Mouse (Mus musculus) hindlimb bud, embryonic 11.5 days (tissue): ENCODE data around the gene Gm20422.

ENCODE experiments used
- DNase-seq: peaks from one replicate; pipeline ENCODE4 v3.0.0-alpha.2; 2012; ENCODE audit warnings: low read depth, low spot score; ENCODE audit errors: extremely low spot score

The Gm20422 gene

DNA sequence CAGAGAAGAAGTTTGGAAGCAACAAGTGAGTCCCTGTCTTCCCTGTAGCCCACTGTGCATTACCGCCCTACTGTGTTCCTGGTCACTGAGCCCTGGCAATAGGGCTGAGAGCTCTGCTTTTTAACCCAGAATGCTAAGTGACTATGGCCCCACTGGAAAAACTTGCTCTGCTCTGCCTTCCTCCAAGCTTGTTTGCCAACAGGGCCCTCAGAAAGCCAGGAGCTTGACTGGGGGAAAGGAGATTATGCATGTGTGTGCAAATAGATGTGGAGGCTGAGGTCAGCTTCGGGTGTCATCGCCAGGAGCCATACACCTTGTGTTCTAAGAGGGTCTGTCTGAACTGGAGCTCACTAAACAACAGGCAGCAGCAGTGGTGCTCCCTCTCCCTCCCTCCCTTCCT, 19.4 kb upstream of the Gm20422 start:
- no peak for DNase-seq

DNA sequence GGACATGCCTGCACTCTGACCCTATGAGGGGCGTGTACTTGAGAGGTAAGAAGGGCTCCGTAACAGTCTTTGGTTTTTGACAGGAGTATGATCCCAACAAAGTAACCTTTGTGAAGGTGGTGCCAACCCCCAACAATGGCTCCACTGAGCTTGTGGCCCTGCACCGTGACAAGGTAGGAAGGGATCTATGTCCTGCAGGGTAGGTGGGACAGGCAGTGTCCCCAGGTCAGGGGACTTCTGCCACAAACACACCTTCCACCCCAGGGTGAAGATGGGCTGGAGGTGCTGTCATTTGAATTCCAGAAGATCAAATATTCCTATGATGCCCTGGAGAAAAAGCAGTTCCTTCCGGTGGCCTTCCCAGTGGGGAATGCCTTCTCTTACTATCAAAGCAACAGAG, 19.0 kb upstream of the Gm20422 start:
- no peak for DNase-seq

DNA sequence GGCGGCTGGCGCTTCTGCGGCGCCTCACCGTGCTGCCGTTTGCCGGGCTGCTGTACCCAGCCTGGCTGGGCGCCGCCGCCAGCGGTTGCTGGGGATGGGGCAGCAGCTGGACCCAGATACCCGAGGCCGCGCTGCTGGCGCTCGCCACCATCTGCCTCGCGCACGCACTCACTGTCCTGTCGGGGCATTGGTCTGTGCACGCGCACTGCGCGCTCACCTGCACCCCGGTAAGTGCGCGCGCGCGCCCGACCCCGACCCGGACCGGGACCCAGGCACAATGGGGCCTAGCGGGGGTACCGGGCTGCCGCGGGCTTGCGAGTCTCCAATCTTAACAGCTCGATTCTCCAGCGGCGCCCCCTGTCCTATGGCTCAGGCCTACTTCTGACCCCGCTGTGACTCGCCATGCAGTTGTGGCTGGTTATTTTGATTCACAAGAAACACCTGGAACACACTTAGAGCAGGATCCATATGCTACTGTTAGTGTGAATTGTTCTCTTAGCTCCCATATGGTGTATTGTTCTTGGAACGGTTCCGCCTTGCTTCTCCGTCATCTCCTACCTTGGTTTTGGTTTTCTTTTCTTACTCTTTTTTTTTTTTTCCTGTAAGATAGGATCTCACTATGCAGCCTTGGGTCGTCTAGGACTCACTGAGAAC, 16.9 kb upstream of the Gm20422 start:
- DNase-seq = no peak

DNA sequence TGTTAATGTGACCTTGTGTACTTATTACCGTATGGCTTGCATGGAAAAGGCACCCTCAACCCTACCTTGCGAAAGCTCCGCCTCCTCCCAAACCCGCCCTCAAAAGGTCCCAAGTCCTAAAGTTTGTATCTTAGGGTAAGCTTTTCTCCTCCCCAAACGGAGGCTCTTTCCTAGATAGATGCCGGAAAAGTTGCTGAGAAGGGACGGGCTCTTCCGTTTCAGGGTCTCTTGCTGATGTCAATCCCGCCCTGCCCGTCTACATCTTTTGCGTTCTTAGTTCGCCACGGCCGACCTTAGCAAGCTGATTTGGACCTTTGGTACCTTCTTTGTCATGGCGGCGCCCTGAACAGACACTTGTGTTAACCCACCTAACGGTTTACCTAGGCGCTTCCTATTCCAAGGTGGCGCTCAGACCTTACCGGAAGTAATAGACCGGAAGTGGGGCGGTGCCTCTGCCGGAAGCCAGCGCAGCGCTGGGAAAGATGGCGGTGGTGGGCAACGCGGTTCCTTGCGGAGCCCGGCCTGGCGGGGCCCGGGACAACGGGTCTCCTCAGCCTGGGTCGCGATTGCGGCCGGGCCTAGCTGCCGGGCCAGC, 16.2 kb upstream of the Gm20422 start, which contains the start of the genes Atp13a1 and Zfp866:
TSS of gene Atp13a1 (plus strand) at position 391 of the 595 bp plus-strand sequence.
TSS of gene Zfp866 (minus strand) at position 406 of the 595 bp plus-strand sequence.
- DNase-seq = peak; percentile 54

DNA sequence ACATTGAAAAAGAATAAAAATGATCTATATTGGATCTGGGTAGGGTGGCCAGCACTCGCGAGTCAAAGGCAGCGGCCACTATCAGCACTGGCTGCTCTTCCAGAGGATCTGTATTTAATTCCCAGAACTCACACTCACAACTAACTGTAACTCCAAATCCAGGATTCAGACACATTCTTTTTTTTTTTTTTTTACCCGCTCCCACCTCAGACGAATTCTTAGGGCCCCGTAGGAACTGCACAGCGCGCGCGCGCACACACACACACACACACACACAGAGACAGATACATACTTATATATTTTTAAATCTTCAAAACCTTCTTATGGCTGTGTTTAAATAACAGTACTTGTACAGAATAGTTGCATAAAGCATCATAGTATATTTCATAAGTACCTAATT, 15.7 kb upstream of the Gm20422 start:
- no peak for DNase-seq

- no peak for DNase-seq
Observed at GRCm38 (mm10) chr8:69789731-69790130, 15.0 kb upstream of the Gm20422 start.

DNA sequence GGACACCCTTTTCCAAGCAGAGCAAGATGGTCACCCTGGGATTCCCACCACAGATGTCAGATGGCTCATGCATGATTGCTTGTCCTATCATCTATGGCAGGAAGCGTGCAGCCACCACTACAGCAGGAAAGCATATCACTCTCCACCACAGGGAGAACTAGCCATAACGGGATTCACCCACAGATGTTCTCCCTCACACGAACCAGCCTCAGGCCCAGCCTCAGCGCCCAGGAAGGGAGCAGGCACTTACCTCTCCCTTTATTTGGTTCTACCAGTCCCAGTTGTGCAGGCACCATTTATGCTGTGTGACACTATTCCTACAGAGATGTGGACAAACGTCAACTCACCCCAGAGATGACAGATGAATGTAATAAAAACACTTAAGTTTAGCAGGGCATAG, 14.4 kb upstream of the Gm20422 start:
- DNase-seq = no peak

- DNase-seq = no peak
Observed at GRCm38 (mm10) chr8:69777111-69777510, 2.4 kb upstream of the Gm20422 start.

DNA sequence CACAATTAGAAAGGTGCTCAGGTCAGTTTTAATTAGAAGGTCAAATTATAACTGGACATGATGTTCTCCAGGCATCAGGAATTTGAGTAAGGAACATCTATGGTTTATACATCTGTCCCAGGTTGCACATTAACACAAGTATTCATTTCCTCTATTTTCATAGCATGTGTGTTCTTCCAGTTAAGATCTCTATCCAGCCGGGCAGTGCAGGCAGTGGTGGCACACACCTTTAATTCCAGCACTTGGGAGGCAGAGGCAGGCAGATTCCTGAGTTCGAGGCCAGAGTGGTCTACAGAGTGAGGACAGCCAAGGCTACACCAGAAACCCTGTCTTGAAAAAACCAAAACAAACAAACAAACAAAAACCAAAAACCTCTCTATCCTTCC, 456 bp upstream of the Gm20422 start:
- no peak for DNase-seq

DNA sequence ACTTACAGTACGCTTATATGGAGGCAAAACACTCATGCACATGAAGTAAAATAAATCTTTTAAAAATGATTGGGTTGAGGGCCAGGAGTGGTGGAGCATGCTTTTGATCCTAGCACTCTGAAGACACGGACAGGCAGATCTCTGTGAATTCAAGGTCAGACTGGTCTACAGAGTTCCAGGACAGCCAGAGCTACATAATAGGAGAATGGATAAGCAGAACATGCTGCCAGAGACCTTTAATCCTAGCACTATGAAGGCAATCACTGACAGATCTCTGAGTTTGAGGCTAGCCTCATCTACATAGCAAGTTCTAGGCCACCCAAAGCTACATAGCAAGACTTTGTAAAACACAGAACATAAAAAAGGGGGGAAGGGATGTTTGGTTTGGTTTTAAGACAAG, 2.6 kb downstream of the Gm20422 start:
- DNase-seq = no peak

DNA sequence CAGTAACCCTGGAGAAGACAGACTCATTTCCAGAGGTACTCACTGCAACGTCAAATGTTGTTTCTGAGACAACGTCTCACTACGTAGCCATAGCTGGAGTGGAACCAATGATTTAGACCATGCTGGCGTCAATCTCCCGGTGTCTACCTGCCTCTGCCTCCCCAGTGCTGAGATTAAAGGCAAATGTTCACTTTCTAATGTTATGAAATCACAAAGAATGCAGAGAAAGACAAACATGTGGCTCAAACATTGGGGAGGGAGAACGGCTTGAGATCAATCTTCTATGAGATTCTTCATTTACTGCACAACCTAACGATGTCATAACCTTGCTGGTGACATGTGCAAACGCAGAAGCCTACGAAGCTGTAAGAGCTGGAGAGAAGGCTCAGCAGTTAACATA, 3.5 kb downstream of the Gm20422 start:
- DNase-seq = no peak

DNA sequence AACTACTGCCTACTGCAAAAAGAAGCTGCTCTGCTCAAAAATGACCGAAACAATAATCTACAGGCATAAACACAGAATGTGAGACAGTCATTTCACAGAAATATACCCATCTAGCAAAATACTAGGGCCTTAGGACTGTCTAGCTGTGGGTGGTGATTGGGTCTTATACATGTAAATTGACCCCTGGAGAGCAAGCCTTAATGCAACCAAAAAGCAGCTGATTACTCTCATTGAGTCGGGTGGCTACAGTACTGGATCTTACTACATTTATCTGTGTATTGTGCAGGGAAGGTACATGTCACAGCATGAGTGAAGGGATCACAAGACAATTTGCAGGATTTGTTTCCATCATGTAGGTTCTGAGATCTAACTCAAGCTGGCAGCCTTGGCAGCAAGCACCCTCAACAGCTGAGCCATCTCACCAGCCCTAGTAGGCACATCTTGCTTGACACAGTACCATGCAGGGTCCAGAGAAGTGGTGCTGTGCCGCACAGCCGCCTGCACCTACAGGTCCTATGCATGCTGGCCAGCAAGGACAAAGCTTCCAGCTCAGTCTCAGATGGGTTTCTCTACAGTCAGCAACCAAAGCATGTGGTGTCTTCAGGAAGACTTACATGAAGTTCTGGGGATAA, 12.8 kb downstream of the Gm20422 start:
- DNase-seq = no peak

DNA sequence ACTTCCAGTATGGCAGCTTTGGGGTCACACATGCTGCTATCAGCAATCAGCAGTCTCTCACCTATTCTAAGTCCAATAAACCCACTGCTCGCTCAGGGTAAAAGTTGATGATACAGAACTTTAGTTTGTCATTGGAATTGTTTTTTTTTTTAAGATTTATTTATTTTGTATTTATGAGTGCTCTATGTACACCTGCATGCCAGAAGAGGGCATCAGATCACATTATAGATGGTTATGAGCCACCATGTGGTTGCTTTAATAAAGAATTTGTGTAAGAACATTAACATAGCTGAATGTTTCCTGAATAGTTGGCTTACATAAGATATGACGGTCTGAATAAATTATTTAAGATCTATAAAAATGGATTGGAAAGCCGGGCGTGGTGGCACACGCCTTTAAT, 16.4 kb downstream of the Gm20422 start:
- DNase-seq = no peak

GRCm38 (mm10) chr8:69752437-69752836, 22.2 kb downstream of the Gm20422 start:
- no peak for DNase-seq

DNA sequence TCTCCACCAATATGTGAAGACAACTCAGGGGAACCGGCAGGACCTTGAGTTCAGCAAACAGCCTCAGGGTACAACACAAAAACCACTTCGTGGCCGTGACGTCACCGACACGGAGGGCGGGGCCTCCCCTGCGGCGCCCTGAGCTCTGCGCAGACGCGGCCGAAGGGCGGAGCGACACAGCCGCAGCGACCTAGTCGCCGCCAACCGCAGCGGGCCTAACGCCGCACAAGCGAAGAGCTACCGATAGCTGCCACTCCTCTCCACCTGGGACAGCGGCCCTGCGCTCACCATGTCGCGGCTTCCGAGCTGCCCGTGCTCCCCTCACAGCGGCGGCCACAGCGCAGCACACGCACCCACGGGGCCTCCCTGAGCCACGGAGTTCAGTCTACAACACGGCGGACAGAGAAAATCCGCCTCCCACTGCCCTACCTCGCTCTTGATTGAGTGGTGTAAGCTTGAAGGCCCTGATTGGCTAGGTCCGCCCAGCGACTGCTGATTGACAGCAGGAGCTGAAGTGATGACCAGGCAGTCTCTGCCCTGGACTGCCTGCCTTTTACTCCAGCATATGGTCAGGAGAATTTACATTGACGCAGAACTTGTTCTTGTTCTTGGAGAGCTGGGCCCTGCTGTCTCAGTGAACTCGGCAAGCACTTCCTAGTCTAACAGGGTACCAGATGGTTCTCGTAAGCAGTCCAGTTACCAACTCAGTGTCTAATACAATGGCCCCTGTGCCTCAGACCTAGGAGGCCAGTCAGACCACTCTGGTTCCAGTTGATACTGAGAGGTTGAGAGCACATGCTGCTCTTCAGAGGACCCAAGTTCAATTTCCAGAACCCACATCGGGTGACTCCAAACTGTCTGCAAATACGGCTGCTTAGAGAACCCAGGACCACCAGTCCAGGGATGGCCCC, 24.9 kb downstream of the Gm20422 start, which contains the start of gene Zfp963:
TSS of gene Zfp963 (minus strand) at position 427 of the 911 bp plus-strand sequence.
- DNase-seq = peak; percentile 80

DNA sequence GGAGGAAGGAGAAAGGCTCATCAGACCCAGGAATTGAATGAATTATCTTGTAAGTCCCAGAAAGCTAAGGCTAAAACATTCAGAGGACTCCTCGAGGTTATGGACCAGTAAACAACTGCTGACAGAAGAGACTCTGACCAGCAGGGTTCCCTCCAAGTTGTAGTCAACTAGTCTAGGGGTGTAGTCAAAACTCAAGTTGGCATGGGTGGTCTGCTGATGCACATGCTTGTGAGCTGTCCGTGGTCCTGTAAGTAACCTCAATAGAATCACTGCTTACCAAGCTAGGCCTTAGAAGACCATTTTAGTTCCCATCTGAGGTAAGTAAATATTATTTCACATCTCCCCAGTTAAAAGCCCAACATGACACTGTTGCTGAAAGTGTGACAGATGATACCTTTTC, 33.5 kb downstream of the Gm20422 start:
- no peak for DNase-seq

DNA sequence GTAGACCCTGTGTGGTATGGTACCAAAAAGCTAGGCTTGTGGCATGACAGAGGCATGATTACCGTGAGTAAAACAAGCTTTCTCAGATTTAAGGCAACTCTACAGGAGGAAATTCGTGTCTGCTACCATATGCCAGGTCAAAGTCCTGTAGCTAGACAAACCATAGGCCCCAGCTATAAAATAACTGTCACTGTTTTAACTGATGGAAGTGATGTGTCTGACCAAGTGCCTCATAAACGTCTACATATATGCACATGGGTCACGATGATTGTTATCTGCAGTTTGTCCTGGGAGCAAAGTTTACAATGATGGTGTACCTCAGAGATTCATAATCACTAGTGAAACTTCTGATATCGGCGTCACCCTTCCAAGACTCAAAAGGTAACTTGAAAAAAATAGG, 33.9 kb downstream of the Gm20422 start:
- no peak for DNase-seq

- no peak for DNase-seq
Observed at GRCm38 (mm10) chr8:69735495-69735894, 39.2 kb downstream of the Gm20422 start.

DNA sequence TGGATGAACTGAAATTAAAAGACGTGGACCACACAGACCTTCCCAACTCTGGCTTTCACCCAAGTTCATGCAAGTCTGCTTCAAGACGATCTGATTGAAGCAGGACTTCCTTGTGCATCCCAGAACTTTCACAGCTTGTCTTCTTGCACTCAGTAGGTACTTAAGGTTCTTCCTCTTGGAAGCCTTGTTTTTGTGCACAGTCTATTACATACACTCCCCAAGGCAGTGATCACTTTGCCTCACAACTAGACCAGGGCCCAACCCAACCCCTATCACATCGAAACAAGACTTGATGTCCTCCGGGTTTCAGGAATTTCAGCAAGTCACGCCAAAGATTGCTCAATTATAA, 57.5 kb downstream of the Gm20422 start:
- DNase-seq = no peak

DNA sequence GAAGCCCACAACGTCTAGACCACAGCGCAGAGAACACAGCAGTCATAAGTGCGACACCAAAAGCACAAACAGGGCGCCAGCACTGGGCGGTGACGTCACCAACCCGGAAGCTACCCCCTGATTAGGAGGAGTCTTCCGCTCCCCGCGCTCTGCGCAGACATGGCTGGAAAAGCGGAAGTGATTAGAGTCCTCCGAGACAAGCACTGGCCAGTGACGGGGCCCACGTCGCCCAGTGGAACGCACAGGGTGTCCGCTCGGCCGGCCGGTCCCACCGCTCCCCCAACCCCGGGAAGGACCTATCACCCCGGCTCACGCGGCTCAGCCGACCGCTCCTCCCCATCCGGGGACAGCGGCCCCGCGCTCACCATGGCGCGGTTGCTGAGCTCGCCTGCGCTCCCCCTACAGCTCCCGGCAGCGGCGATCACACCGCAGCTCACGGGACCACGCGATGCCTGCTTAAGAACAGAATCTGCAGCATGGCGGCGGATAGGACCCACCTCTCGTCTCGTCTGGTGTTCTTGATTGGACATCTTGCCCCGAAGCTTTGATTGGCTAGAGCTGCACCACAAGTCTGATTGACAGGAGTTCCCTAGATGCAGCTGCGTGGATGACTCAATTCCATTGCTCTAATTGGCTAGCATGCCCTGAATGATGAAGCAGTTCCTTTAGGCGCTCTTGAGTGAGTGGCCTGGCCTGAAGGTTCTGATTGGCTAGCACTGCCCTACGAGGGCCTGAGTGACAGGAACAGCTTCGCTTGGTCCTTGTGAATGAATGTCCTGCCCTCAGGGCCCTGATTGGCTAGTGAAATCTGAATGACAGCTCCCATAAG, 58.1 kb downstream of the Gm20422 start:
- DNase-seq = peak; percentile 97

GRCm38 (mm10) chr8:69715366-69715765, 59.3 kb downstream of the Gm20422 start:
- no peak for DNase-seq
